Mouse (Mus musculus) cerebellum, adult 2 months (tissue): ENCODE data around the gene Nfic.

ENCODE experiments used
- CTCF ChIP-seq: fragments of 200-500 bp; IDR thresholded peaks from 2 replicates; pipeline ENCODE4 v1.5.1; 2011; ENCODE audit warnings: low read depth, mild to moderate bottlenecking, control low read depth, low read length, moderate library complexity, borderline replicate concordance; ENCODE audit not compliant: insufficient read depth
- POLR2A ChIP-seq: fragments of 200-500 bp; IDR thresholded peaks from 2 replicates; pipeline ENCODE4 v1.6.1; 2011; ENCODE audit warnings: low read length, control low read depth, borderline replicate concordance; ENCODE audit not compliant: insufficient read depth

- TF ChIP-seq CTCF, result no peak
- TF ChIP-seq POLR2A, result no peak
Observed at GRCm38 (mm10) chr10:81457624-81458023, 2.2 kb upstream of the Nfic start.
